Mouse (Mus musculus) adrenal gland, postnatal 4 days (tissue): ENCODE data around the gene 1810046K07Rik. TPM values are rescaled to one million over a fixed set of nuclear protein-coding genes. Genes with fewer than 3 reads are reported as not detected.
A peak's percentile ranks its signal among the peaks of the same experiment; 100 is the strongest.

ENCODE experiments used
- DNase-seq, 2 experiments: peaks; one replicate each; pipeline ENCODE4 v3.0.0; 2021 to 2022; ENCODE audit warnings: low spot score in 2 of 2, mixed read lengths in 2 of 2
- long read RNA-seq, 2 experiments: library from polyadenylated mRNA; stranded (forward); transcript quantifications; one replicate each; pipeline ENCODE4 v2.0.0; 2021
- total RNA-seq, 2 experiments: library from RNA; stranded (reverse); gene quantifications; 2 replicates each; pipeline ENCODE4 v1.2.3; 2021

Gene 1810046K07Rik
- total RNA-seq = under 1 TPM in 1 of 2 experiments, not detected in 1; 0.31 TPM
- long read RNA-seq, experiment 1 = 0 reads
- long read RNA-seq, experiment 2 = 0 reads

DNA sequence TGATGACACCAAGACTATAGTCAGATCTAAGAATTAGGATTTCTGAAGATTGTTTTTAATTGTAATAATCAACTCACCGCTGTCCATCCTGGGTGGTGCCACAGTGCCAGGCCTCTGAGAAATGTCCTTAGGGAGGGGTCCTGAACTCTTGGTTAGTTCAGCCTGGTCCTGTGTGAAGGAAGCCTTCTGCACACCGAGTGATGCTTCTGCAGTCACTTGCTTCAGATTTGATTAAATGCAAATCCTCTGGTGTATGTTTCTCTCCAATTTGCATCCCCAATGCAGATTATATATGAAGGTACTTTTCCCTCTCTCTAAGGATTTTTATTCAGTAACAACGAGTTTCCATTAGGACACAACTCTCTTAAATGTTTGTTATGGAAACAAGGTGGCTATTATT lies at the start of gene 1810046K07Rik:
Gene 1810046K07Rik (minus strand): TSS at position 187 of the 400 bp plus-strand sequence.
- DNase-seq = no peak

DNA sequence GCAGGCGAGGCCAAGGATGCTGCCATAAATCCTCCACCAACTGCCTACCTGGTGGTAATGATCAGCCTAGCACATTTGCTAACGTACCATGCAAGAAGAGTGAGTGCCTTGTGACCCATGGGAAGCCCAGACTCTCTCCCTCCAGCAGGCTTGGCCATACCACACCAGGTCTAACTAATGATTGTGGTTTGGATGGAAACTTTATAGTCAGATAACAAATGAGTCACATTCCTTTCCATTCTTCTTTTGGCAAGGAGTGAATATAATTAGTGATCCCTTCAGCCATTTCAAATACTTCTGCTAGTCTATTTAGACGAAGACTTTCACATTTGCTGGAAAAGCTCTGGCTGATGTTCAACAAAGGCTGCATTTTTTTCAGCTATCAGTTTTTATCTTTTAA lies 40.8 kb upstream of the 1810046K07Rik start:
- DNase-seq = no peak

DNA sequence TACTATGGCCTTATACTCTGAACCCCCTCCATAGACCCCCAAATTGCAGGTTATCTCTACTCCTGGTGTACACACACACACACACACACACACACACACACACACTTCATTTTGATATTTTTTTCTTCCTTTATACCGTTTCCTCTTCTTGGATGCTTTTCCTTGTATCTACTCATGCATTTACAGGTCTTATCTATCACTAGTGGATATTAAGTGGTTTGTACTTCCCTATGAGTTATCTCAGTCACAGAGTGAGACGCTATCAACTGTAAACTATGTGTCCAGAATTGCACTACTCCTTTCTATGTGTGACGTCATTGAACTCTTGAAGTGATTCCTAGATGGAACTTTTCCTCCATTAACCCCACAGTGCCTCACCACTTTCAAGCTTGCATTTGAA lies 38.4 kb upstream of the 1810046K07Rik start:
- DNase-seq = no peak

DNA sequence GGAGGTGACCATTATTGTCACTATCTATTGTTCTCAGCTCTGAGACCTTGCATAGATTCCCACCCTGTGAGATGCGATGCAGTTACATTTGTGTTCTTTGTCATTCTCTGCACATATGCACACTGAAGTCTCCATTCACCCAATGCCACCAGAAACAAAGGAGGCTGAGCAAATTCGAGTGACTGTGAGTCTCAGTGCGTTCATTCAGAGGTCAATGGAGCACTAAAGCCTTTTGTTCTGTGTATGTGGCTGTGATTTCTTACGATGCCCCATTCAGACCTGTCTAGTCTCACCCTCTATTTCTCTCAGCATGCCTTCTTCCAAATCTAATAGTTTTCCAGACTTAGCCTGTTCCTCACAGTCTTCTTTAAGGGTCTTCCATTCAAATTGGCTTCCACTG lies 35.3 kb upstream of the 1810046K07Rik start:
- no peak for DNase-seq

DNA sequence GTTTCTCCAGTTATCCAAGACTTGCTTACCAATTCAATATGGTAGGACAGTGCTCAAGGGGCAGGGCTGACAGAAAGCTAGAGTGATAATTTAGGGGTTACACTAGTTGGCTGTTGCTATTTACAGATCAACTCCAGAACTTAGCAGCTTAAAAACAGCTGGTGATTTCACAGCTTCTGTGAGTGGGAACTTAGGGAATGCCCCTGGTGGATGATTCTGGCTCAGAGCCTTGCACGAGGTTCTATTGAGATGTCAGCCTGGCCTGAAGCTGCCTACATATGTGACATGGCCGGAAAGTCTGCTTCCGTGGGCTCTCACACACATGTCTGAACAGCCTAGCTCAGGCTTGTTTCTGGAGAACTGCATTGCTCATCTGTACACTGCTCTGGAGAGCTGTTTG lies 24.8 kb upstream of the 1810046K07Rik start:
- no peak for DNase-seq

DNA sequence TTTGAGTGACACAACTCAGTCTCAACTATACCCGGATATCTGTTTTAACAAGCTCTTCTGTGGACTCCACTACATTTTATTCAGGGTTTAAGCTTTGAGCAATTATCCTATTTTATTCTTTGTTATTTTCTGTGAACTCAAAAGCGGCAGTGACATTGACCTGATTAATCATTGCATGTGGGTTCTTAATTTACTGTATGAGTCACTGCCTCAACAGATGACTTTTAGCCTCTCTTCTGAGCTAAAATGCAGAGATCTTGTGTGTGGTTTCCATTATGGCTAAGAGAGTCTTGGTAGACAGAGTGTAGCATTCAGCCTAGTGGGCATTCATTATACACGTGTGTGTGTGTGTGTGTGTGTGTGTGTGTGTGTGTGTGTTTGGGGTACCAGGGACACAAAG lies 24.2 kb upstream of the 1810046K07Rik start:
- DNase-seq = no peak

DNA sequence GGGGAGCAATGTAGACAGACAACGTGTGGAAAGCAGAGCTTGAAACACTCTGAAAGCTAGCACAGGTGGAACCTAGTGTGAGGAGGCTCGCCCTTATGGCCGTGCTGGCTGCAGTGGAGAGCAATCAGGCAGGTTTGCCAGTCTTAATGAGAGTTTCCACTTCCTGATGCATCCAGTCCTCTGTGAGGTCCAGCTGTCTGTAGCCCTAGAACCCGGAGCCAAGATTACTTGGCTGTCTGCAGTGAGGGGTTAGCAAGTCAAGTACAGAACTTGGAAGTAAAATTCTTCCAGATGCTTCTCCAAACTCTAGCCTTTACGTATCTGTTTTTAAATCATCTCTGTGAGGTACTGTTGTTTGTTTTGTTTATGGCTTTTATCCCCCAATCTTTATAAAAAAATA lies 20.7 kb upstream of the 1810046K07Rik start:
- DNase-seq = no peak

DNA sequence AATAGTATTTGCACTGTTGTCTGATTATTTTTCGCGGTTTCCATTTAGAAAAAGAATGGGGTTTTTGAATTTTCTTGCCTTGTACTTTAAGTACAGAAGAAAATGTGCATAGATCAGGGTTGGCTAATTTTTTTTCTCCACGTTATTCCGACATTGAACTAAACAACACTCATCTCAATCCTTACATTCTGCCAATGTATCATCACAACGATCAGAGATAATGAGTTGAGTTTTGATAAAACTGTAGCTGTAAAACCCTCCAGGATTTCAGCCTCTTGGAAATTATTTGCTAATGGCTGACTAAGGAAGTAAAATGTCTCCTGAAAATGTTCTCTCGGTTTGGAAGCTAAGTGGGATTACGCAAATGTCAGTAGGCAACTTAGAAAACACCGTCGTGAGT lies 17.1 kb upstream of the 1810046K07Rik start:
- no peak for DNase-seq

DNA sequence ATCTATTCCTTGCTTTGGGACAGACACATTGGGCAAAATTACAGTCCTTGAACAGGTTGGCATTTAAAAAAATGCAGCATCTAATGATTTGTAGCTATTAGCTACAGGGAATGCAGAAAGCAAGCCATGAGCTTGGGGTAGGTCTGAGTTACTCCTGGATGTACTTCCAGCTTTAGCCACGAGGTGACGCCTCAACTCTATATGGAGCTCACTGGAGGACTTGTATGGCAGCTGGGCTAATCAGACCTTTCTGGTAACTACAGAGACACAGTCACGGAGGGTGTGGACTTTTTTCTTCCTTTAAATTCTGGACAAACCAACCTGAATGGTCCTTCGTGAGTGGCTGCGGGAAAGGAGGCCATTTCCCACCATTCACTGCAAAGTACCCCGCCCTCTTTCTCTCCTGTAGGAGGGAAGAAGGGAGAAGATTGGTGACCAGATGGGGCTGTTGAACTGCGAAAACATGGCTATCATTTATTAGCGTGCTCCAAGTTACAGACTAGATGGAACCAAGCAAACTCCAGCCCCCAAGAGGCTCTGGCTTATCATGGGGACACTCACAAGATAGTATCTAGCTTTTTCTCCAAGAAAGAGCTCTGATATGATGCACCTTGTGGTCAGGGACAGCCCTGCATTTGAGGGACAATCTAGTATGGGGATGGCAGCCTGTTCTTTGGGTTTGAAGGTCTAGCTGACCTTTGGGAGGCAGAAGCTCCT lies 6.7 kb upstream of the 1810046K07Rik start:
- peak; percentile 48 to 71 for DNase-seq

DNA sequence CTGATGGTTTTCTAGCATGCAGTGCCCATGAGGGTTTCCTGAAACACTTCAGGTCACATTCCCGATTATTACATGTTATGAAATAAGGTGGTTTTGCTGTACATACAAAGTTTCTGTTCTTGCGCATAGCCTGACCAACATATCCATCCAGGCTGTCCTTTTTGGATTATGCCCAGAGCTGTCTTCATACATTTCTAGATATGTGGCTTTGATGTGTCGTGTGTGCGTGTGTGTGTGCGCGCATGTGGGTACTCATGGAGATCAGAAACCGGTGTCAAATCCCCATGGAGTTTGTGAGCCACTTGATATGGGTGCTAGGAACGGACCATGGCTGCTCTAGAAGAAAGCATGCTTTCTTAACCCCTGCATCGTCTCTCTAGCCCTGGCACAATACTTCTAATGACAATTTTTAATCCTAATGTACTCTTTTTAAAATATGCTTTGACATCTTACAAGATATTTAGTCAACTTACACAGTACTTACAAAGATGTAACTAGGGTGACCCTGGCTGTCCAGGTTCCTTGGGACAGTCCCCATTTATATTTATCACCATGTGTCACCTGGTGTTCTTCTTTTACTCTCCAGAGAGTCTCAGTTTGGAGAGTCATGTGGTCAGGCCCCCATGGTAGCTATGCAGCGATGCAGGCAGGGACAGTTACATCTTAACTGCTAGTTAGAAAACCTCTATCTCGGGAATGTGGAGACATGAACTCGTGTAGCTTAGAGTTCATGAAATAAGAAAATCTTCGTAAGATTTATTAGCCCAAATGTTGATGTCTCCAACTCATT lies 2.9 kb upstream of the 1810046K07Rik start:
- no peak for DNase-seq

DNA sequence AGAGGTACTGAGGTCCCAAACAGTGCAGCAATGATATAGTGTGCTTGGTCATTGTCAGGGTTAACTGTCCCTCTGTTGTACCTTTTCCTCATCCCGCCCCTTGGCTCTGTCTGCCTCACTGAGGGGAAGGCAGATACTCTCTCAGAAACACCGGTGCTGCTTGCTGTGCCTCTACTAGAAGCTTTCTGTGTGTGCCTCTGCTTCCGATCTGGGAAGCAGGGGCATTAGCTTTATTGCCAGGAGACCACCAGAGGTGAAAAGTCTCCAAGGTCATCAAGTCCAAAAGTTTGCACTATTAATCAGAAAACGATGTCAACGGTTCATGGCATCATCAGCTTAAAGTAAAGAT lies 1.2 kb downstream of the 1810046K07Rik start:
- DNase-seq = no peak

DNA sequence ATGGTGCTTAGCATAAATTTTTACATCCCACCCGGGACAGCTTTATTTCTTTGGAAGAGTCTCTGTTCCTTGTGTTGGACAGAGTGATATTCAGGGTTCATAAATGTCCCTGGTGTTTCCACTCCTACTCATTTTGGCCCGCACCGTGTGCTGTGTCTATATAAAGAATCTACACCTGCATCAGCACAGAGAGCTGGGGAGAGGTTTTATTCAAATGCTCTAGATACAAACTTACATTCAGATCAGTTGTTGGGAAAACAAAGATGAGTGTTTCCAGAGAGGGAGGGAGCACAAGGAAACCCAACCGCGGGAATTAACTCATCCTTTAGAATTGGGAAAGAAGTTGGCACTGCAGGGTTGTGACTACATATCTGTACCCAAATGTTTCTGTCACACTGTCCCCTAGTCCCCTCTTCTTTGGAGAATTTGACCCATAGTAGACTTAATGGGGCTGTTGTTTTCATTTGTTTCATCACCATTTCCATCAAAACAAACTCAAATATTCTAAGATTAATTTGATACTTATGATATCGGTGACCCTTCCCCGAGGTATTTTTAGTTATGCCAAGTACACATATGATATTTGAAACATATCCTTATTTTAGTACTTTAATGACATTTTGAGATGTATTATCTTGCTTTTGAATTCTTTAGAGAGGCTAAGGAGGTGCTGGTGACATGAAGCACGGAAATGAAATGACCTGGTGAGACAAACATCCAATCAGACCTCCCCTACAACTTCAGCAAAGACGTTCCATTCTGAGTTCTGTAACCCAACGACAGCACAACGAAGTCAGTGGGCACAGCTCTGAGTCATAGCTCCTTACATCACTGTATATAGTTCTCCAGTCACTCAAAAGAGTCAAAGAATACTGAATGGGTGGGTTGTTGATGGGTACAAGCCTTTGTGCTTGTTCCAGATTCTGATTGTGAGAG lies 1.8 kb downstream of the 1810046K07Rik start:
- DNase-seq = no peak

DNA sequence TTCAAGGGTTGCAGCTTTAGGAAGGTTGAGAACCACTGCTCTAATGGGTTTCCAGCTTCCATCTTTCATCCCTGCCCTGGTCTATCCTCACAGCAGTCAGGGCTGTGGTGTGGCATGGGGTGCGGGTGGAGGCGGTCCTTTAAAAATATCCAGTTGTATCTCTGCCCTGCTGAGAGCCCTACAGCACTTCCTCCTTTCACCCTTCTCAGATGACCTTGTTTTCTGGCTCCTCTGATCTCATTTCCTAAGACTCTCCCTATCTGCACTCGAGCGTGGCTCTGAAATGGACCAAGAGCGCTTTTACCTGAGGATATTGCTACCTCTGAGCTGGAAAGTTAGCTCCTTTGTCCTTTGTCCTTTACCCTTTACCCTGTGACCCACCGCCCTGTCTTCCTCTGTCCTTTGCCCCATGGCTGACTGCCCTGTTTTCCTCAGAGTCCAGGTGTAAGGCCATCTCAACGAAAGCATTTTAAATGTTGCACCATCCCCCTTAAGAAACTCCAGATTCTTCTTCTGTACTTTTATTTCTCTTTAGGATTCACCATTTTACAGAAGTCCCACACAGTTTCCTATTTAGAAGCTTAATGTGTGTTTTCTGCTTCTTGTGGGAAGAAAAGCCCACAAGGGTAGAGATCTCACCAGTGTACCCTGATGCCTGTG lies 4.2 kb downstream of the 1810046K07Rik start:
- no peak for DNase-seq

DNA sequence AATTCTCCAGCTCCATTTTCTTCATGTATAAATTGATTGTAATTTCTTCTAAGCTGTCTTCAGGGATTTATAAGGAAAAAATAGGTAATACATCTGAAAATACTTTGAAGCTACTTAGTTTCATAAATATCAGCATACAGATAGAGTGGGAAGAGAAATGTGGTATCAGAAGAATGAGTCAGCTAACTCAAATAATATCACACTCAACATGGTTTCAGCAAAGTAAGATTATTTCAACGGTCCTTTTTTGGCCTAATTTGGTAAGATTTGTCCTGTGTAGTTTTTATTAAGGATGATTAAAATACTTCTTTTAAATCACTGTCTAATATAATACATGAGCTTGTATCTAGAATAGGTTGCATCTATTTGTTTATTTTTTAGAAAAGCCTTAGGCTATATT lies 8.6 kb downstream of the 1810046K07Rik start:
- no peak for DNase-seq

DNA sequence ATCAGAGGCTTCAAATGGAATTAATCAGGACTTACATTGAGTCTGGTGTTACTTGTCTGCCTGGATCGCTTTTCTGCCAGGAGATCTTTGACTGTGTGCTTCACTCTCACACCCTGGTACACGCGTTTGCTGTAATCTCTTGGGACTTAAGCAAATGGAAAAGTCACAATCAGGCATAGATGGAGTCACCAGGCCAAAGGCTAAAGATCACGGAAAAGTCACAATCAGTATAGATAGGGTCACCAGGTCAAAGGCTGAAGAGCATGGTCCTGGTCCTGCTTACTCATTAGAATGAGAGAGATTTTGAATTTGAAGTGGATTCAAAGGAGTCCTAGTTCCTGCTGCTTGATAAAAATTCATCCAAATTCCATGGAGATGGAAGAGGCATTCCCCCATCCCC lies 10.5 kb downstream of the 1810046K07Rik start:
- DNase-seq = no peak

DNA sequence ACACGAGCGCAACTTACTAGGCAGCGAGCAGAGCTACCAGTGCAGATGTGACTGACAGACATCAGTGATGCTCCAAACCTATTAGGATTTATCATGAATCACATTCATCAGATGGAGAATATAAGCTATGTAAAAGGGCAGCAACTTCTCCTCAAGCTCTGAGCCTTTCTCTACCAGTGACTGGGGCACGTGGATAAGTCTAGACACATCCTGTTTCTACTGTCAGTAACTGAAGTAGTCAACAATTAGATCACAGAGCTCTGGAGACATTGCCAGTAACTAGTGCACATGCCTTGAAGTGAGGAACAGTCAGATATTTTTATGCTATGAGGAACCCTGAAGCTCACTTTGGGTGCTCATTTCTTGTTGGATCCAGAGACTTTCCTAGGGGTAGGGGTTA lies 11.4 kb downstream of the 1810046K07Rik start:
- DNase-seq = no peak

DNA sequence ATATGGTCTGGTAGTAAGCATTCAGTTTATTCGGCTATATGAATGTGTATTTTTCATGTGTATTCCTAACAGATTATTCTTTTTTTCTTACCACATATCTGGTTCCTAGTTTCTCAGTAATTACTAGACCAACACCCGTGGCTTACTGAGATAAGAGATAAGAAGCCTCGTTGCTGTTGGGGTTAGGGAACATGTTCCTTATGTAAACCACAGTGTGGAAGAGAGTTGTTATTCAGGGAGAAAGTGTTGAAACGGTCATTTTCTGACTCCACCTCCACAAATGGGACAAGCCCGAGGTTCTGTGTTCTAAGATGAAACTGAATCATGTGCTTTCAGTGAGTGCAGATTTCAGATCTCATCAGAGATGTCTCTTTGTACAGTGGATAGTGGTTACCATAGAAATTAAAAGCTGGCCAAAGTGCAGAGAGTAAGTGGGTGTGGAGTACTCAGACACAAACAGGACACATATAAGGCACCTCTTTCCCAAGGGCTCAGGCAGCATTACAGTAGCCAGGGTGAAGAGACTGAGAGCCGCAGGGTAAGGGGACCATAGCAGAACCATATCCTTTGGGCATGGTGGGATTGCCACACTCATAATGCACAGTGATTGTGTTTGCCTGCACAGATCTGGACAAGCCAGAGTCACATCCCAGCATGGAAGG lies 13.2 kb downstream of the 1810046K07Rik start:
- DNase-seq = no peak

DNA sequence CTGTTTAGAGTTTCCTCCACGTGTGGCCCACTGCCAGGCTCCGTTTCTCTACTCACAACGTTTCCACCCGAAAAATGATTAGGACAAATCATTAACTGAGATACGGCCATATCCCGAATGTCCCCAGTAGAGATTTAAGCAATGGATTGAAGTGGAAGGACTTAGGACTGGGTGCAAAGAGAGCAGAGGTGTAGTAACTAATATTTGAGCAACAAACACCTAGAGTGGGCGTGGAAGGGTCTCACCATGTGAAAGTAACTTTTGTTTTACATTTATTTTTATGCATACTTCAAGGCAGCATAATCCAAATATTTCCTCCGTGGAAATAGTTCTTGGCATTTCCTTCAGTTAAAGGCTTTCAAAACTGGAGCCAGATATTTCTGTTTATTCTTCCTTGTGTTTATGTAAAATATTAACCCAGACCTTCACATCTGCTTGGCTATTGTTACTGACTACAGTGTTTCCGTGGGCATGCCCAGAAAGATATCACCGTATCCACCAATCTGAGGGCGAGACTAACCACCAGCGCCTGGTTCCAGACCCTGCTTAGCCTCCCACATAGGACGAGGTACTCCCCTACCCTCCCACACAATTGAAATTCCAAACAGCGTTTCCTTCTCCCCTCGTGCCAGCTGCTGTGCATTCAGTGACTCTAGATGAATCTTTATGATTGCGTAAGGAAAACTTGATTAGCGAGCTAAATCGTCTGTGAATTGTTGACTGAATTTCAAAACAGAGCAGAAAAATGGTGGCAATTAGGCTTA lies 16.0 kb downstream of the 1810046K07Rik start:
- DNase-seq = no peak

DNA sequence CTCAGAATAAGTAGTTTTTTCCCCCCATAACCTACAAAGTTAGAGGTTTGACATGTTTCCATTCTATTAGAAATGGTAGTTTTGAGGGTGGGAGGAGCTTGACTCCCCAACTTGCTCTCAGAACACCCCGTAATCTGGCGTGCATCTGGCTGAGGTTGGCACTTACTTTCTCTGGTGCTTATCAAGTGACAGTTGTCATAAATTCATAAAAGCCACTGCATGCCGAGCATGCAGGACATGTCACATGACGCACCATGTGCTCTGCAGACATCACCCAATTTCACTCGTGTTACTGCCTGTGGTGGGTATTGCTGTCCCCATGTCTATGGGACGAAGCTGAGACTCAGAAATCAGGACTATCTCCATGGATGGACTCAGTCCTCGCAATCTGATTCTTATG lies 18.2 kb downstream of the 1810046K07Rik start:
- no peak for DNase-seq

DNA sequence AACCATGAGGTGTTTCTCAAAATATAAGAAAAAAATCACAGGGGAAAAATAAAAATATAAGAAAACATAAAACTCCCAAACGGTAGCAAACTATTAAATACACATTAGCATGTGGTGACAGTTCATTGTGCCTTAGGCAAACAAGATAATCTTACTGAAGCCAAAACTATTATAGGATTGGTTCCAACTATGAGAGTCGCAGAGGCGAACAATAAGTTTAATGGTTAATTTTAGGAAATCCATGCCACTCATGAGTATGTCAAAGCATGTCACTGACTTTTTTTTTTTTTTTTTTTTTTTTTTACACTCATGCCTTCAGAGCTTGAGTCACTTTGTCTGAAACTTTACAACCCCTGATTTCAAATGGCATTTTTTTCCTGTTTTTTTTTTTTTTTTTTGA lies 22.4 kb downstream of the 1810046K07Rik start:
- no peak for DNase-seq
